Mouse (Mus musculus) cerebellum, adult 2 months (tissue): Measurements from ENCODE around the gene Dmkn. TPM values are rescaled to one million over a fixed set of nuclear protein-coding genes. Genes with fewer than 3 reads are reported as not detected.
A peak's percentile ranks its signal among the peaks of the same experiment; 100 is the strongest.
"Not testable (repeated sequence)": the region's sequence is repeated elsewhere in the genome, so short reads cannot be mapped to it uniquely, and the experiment has no call there.

ENCODE experiments used
- DNase-seq, 2 experiments: peaks; one replicate each; pipeline ENCODE4 v3.0.0; 2021
- H3K27ac ChIP-seq: fragments of 200-500 bp; 2 replicates; pipeline ENCODE4 v1.5.1; 2012; ENCODE audit warnings: low read length, control low read depth, inconsistent platforms; ENCODE audit not compliant: insufficient read depth
- H3K27me3 ChIP-seq: fragments of 200-500 bp; 2 replicates; pipeline ENCODE4 v1.6.1; 2012; ENCODE audit warnings: inconsistent platforms, mild to moderate bottlenecking, low read length, moderate library complexity; ENCODE audit not compliant: control insufficient read depth, insufficient read depth
- H3K4me1 ChIP-seq: fragments of 200-500 bp; 2 replicates; pipeline ENCODE4 v1.6.1; 2011; ENCODE audit warnings: low read length; ENCODE audit not compliant: control insufficient read depth, insufficient read depth
- H3K4me3 ChIP-seq: fragments of 200-500 bp; replicated peaks from 2 replicates; pipeline ENCODE3; 2011; ENCODE audit warnings: mild to moderate bottlenecking, low read depth, low read length, control low read depth; ENCODE audit not compliant: insufficient read depth
- CTCF ChIP-seq: fragments of 200-500 bp; IDR thresholded peaks from 2 replicates; pipeline ENCODE4 v1.5.1; 2011; ENCODE audit warnings: low read depth, mild to moderate bottlenecking, control low read depth, low read length, moderate library complexity, borderline replicate concordance; ENCODE audit not compliant: insufficient read depth
- POLR2A ChIP-seq: fragments of 200-500 bp; IDR thresholded peaks from 2 replicates; pipeline ENCODE4 v1.6.1; 2011; ENCODE audit warnings: low read length, control low read depth, borderline replicate concordance; ENCODE audit not compliant: insufficient read depth
- WGBS: fragments of 180-500 bp; shearing (Covaris S2); methylation state at CpG from one replicate; pipeline ENCODE4 v1.1.7; 2018; 5-methylcytosine and 5-hydroxymethylcytosine counted together
- polyA plus RNA-seq: library from polyadenylated mRNA; depleted of rRNA; stranded (reverse); fragments of >200 nt; gene quantifications from 2 replicates; pipeline ENCODE4 v1.2.3, GENCODE M21; 2012

The Dmkn gene
- polyA plus RNA-seq, 1 experiment: 1.4 TPM

DNA sequence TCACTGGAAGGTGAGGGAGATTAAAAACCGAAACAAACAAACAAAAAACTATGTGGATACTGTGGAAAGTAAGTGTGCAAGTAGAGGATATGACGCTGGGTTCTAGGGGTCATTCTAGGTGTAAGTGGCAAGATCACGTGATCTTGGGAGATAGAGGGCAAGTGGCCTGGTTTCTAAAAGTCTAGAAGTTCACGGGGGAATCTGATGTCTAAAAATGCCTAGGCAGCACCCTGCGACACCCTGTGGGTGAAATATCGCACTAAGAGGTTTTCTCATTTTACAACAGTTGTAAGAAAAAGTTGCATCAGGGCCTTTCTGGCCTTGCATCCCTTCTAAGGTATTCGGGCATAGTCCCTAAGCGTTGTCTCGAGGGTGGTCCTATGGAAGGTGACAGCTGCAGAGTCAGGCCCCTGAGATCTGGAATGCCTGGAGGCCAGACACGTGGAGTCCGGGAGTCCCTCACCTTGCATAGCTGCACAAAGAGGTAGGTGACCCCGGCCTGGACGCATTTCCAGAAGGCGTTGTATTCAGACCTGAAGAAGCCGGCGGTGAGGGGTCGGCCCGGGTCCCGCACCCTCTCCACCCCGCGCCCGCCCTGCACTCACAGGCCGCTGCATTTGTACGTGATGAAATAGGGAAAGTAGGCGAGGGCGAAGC lies 34.7 kb upstream of the Dmkn start:
- 6% methylated on average over 26 of the region's 26 CpGs for WGBS
- no peaks in the 10 kb centered on the region for H3K27me3 ChIP-seq
- peaks cover 14% of the 10 kb centered on the region for H3K4me1 ChIP-seq
- H3K27ac ChIP-seq: peak overlapping the region; percentile 69
- TF ChIP-seq POLR2A (no peak), CTCF (no peak)
- H3K4me3 ChIP-seq: peak overlapping the region; percentile 97
- no peak for DNase-seq

DNA sequence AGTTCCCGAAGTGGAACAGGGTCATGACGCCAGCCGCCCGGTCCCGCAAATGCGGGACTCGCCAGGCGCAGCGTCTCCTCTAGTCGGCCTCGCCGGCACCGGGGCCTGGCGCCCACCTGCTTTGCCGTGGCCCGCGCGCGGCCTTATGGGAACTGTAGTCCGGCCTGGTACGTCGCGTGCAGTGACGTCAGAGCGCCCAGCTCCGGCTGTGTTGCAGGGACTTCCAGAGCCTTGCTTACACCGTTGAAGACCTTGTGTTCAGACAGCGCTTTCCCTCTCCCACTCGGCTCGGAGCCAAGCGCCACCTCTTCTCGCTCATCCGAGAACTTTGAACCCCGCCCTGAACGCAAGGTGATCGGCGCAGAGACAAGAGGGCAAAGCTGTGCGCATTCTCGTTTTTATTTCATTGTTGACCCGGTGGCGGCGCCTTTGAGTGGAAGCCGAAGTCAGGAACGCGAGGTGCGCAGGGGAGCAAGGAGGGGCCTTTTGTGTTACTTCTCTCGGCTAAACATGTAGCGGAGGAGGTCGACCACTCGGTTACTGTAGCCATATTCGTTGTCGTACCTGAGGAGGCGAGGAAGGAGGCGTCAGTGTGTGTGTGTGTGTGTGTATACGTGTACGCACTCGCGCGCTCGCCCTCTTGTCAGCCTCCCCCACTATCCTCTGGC lies 34.0 kb upstream of the Dmkn start, which contains the start of gene Tmem147:
TSS of gene Tmem147 (minus strand) at position 145 of the 668 bp plus-strand sequence.
- no peaks in the 10 kb centered on the region for H3K27me3 ChIP-seq
- TF ChIP-seq POLR2A (peak; percentile 81; the same call in 1 of the 2 replicates), CTCF (no peak; the same call in 1 of the 2 replicates)
- peak within 1 kb of the TSS; percentile 97 for H3K4me3 ChIP-seq
- H3K27ac ChIP-seq: peak within 1 kb of the TSS; percentile 86
- peak; percentile 96 to 98 for DNase-seq
- H3K4me1 ChIP-seq: peaks cover 14% of the 10 kb centered on the region
- under 1% methylated on average over 60 of the region's 60 CpGs for WGBS

DNA sequence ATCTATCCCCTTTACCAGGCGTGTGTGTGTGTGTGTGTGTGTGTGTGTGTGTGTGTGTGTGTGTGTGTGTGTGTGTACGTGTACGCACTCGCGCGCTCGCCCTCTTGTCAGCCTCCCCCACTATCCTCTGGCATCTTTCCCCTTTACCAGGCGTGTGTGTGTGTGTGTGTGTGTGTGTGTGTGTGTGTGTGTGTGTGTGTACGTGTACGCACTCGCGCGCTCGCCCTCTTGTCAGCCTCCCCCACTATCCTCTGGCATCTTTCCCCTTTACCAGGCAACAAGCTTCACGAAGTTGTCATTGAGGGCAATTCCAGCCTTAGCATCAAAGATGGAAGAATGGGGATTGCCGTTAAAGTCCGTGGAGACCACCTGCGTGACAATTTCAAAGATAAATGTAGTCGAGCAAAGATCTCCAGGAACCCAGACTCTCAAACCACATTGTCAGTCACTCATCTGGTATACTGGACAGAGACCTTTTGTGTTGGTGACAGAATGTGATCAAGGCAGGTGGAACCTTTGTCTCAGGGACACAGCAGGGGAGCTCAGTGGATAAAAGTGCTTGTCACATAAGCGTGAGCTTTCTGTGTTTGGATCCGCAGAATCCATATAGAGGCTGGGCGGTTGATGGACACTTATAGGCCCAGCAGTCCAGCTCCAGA lies 33.4 kb upstream of the Dmkn start:
- H3K27me3 ChIP-seq: not testable (repeated sequence)
- peak; percentile 28 to 37 for DNase-seq
- WGBS: 4% methylated on average over 16 of the region's 22 CpGs
- peak overlapping the region; percentile 86 for H3K27ac ChIP-seq
- peak overlapping the region; percentile 97 for H3K4me3 ChIP-seq
- peaks cover 14% of the 10 kb centered on the region for H3K4me1 ChIP-seq

DNA sequence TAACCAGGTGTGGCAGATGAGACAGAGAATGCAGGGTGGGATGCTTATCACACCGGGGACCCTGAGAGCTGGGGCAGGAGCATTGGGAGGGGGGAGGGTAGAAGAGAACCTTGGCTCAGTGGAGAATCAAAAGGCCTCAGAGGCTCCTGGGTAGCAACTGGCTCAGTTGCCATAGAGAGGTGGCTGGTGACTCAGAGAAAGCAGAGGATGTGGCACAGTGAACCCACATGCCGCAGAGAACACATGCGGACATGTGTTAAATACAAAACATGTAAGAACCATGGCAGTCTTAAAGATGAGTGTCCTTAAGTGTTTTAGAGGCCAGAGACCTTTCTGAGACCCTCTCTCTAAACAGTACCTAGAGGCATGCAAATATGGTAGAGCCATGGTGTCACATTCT lies 27.3 kb upstream of the Dmkn start:
- Histone ChIP-seq H3K4me3 (no peak overlapping the region), H3K27me3 (no peaks in the 10 kb centered on the region), H3K27ac (no peak overlapping the region), H3K4me1 (no peaks in the 10 kb centered on the region)
- DNase-seq: no peak
- WGBS: 88% methylated on average over 3 of the region's 3 CpGs
- TF ChIP-seq CTCF: no peak
- TF ChIP-seq POLR2A: no peak

DNA sequence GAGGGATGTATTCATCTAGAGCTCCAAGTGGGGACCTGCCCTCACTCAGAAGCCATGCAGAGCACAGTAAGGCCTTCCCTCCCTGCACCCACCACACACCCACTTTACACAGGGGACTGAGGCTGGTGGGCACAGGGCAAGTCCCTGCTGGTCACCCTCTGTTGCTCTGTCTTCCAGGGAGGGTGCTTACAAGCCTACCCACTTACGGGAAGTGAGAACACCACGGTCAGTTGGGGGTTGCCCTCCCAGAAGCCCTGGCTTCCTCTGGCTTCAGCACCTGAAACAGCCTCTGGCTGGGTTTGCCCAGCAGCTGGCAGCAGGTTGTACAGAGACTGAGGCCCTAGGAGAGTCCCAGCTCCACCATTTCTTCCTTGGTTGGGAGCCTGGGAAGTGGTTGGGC lies 21.0 kb upstream of the Dmkn start:
- not testable (repeated sequence) for H3K27ac ChIP-seq, H3K27me3 ChIP-seq, H3K4me3 ChIP-seq, DNase-seq, H3K4me1 ChIP-seq
- 88% methylated on average over 2 of the region's 2 CpGs for WGBS

DNA sequence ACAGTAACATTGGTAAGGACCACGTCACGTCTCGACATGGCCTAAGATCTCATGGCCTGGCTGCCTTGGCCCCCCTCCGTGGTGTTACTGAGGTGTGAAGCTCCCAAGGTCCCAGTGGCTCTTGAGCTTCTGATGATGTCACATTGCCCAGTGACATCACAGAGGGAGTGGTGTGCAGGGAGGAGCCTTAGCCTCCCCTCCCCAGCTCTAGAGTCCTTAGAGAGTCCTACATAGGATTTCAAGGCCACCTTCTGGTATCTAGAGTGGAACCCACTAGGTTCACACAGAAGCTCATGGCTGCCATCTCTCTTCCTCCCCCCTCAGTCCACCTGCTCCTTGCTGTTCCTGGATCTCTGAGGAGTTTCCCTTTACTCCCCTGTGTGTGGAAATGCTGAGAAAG lies 19.9 kb upstream of the Dmkn start, which contains the start of gene Gapdhs:
TSS of gene Gapdhs (minus strand) at position 65 of the 400 bp plus-strand sequence.
- not testable (repeated sequence) for DNase-seq, H3K27me3 ChIP-seq, H3K4me1 ChIP-seq, H3K4me3 ChIP-seq, H3K27ac ChIP-seq
- WGBS: 73% methylated on average over 1 of the region's 4 CpGs

DNA sequence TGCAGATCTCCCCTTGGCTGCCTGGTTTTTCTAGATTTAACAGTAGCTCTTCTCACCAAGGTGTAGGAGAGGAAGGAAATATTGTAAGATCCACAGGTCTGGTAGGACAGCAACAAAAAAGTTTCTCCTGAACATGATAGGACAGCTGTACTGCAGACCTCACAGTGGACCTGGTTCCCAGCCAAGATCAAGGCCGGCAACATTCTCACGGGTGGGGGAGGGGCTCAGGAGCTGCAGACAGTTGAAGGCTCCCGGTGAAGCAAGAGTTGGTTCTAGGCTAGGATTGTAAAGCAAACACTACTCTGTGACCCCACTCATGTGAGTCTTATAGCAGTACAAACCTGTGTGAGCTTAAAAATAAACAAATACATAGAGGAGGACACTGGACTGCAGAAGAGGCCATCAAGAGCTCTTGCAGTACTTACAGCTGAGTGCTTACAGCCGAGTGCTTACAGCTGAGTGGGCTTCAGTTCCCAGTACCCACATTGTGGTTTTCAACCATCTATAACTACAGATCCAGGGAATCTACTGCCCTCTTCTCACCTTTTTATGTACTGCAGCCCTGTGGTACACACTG lies 19.4 kb upstream of the Dmkn start:
- no peak for TF ChIP-seq POLR2A
- no peak for TF ChIP-seq CTCF
- WGBS: 21% methylated on average over 4 of the region's 4 CpGs
- no peak for DNase-seq
- H3K4me3 ChIP-seq: no peak overlapping the region
- no peaks in the 10 kb centered on the region for H3K27me3 ChIP-seq
- no peak overlapping the region for H3K27ac ChIP-seq
- no peaks in the 10 kb centered on the region for H3K4me1 ChIP-seq
